Mouse (Mus musculus) gastrocnemius, postnatal 25 days (tissue): ENCODE data around the gene Adcy5. TPM values are rescaled to one million over a fixed set of nuclear protein-coding genes. Genes with fewer than 3 reads are reported as not detected.

Experiments
- DNase-seq: peaks from one replicate; pipeline ENCODE4 v3.0.0; 2022
- total RNA-seq, 2 experiments: library from RNA; stranded (reverse); gene quantifications; 1 replicate in 1 of 2; 2 replicates in 1 of 2; pipeline ENCODE4 v1.2.3; 2021

Gene Adcy5
- total RNA-seq, 2 experiments from 2014 or later, result 1.2 to 4.1 TPM

DNA sequence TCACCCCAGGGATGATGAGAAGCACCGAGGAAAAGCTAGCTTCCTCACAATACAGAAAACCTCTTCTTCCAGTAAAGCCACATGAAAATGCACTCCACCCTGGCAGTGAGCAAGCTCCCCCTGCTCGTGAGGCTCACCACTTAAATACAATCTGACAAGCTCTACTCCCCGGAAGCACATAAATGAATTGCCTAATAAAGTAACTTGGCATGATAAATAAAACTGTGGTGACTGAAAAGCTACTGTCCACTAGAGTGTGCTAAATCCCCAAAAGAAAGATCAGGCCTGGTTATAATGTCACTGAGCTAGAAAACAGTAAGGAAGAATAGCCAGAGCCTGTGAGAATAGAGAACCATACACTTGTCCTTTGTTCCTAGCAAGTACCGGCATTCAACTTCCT lies 164.7 kb downstream of the Adcy5 start:
- no peak for DNase-seq

DNA sequence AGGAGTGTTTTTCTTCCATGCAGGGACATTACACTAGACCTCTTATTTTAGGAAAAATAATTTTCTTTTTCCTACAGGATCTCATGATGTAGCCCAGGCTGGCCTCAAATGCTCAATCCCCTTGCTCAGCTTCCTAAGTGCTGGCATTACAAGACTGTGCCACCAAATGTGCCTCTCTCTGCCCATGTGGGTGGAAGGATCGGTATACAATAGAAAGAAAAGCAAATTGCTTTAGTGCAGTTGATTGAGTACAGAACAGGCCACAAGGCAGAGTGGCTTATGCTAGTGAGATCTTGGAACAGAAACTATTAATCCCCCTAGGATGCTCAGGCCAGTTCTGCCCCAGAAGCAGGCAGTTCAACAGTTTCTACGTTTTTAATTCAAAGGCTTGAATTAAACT lies 165.1 kb downstream of the Adcy5 start:
- DNase-seq, result no peak

GRCm38 (mm10) chr16:35330451-35330850 lies 175.8 kb downstream of the Adcy5 start:
- DNase-seq, result no peak

Other genes starting within 250 kb of the Adcy5 start
- 1 to 10 TPM; 1.0 to 3.7 TPM for gene Hacd2, start 132.4 kb upstream of the Adcy5 start, total RNA-seq
- gene Sec22a, start 209.0 kb downstream of the Adcy5 start, total RNA-seq, result 1 to 10 TPM; 6.2 to 6.3 TPM